Mouse (Mus musculus): Measurements from ENCODE around the gene Elf2.

GRCm38 (mm10) chr3:51328546-51328945 is 11.9 kb downstream of the Elf2 start:
- no peak for TF ChIP-seq CTCF (IDR thresholded peaks at IDR 0.05; ENCODE audit: low read depth)
- TF ChIP-seq EP300 (IDR thresholded peaks at IDR 0.05; ENCODE audit: low read depth): no peak
